Mouse (Mus musculus) midbrain, embryonic 12.5 days (tissue): ENCODE data around the gene Depp1. TPM values are rescaled to one million over a fixed set of nuclear protein-coding genes. Genes with fewer than 3 reads are reported as not detected.

ENCODE experiments used
- ATAC-seq: fragments of 200-750 bp; cut with Nextera tagmentation; 2 replicates; pipeline ENCODE4 v1.8.0; 2017; ENCODE audit warnings: low read depth, moderate TSS enrichment, moderate library complexity; ENCODE audit not compliant: low FRiP score
- H3K27ac ChIP-seq: fragments of 300-500 bp; sonication (generic); replicated peaks from 2 replicates; pipeline ENCODE4 v1.5.1; 2016; ENCODE audit warnings: mild to moderate bottlenecking
- H3K27me3 ChIP-seq: fragments of 300-500 bp; sonication (generic); 2 replicates; pipeline ENCODE4 v1.6.1; 2016; ENCODE audit warnings: mild to moderate bottlenecking
- H3K36me3 ChIP-seq: fragments of 300-500 bp; sonication (generic); 2 replicates; pipeline ENCODE4 v1.6.1; 2016
- H3K4me1 ChIP-seq: fragments of 300-500 bp; sonication (generic); 2 replicates; pipeline ENCODE4 v1.6.1; 2016
- H3K4me2 ChIP-seq: fragments of 300-500 bp; sonication (generic); replicated peaks from 2 replicates; pipeline ENCODE4 v1.6.1; 2016; ENCODE audit warnings: mild to moderate bottlenecking, moderate library complexity
- H3K4me3 ChIP-seq: fragments of 300-500 bp; sonication (generic); 2 replicates; pipeline ENCODE4 v1.5.1; 2016; ENCODE audit warnings: mild to moderate bottlenecking
- H3K9ac ChIP-seq: fragments of 300-500 bp; sonication (generic); replicated peaks from 2 replicates; pipeline ENCODE4 v1.6.1; 2016; ENCODE audit warnings: mild to moderate bottlenecking, moderate library complexity
- H3K9me3 ChIP-seq: fragments of 300-500 bp; sonication (generic); 2 replicates; pipeline ENCODE4 v1.6.1; 2016; ENCODE audit warnings: mild to moderate bottlenecking
- WGBS: fragments of 180-500 bp; shearing (Covaris S2); methylation state at CpG from one replicate; pipeline ENCODE4 v1.1.7; 2016; 5-methylcytosine and 5-hydroxymethylcytosine counted together
- polyA plus RNA-seq: library from polyadenylated mRNA; unstranded; fragments of >200 nt; fragmentation: Nextera tagmentation; extraction: Ambion mirVana; gene quantifications from 2 replicates; pipeline ENCODE4 v1.2.1, GENCODE M21; 2016

The Depp1 gene
- polyA plus RNA-seq, 1 experiment from 2014 or later, result 7.1 TPM

- 3% methylated on average over 5 of the region's 5 CpGs for WGBS
- peak overlapping the region; percentile 21; the same call in 1 of the 2 replicates for H3K9ac ChIP-seq
- peak; percentile 50 for ATAC-seq
- peak overlapping the region; percentile 84 for H3K27ac ChIP-seq
- peaks cover 21% of the 10 kb centered on the region for H3K27me3 ChIP-seq
- H3K36me3 ChIP-seq, result no peaks in the 10 kb centered on the region
- H3K4me3 ChIP-seq, result no peak overlapping the region
- peak overlapping the region; percentile 90 for H3K4me2 ChIP-seq
- H3K4me1 ChIP-seq, result peaks cover 62% of the 10 kb centered on the region
- H3K9me3 ChIP-seq, result no peaks in the 10 kb centered on the region
Observed at GRCm38 (mm10) chr6:116671031-116671430, 20.6 kb downstream of the Depp1 start.

- Histone ChIP-seq H3K27ac (peak overlapping the region; percentile 84; the same call in 1 of the 2 replicates), H3K9me3 (no peaks in the 10 kb centered on the region), H3K27me3 (peaks cover 21% of the 10 kb centered on the region), H3K36me3 (no peaks in the 10 kb centered on the region), H3K4me3 (peak overlapping the region; percentile 58), H3K9ac (peak overlapping the region; percentile 37; the same call in 1 of the 2 replicates), H3K4me1 (peaks cover 56% of the 10 kb centered on the region), H3K4me2 (peak overlapping the region; percentile 90)
- 67% methylated on average over 4 of the region's 4 CpGs for WGBS
- ATAC-seq, result no peak
Observed at GRCm38 (mm10) chr6:116671768-116672167, 21.4 kb downstream of the Depp1 start.

- H3K9ac ChIP-seq, result peak overlapping the region; percentile 37
- 0 out of 2 replicates have a peak overlapping the region, but pooled peaks have one; percentile 22 for H3K27ac ChIP-seq
- 62% methylated on average over 5 of the region's 5 CpGs for WGBS
- H3K36me3 ChIP-seq, result no peaks in the 10 kb centered on the region
- ATAC-seq, result no peak
- H3K4me2 ChIP-seq, result peak overlapping the region; percentile 90
- H3K27me3 ChIP-seq, result peaks cover 21% of the 10 kb centered on the region
- H3K4me3 ChIP-seq, result peak overlapping the region; percentile 58
- H3K9me3 ChIP-seq, result no peaks in the 10 kb centered on the region
- peaks cover 50% of the 10 kb centered on the region for H3K4me1 ChIP-seq
Observed at GRCm38 (mm10) chr6:116672349-116672748, 21.9 kb downstream of the Depp1 start.

- WGBS, result under 1% methylated on average over 44 of the region's 44 CpGs
- Histone ChIP-seq H3K36me3 (no peaks in the 10 kb centered on the region), H3K27ac (peak within 1 kb of the TSS; percentile 58), H3K4me3 (peak within 1 kb of the TSS; percentile 58), H3K9me3 (no peaks in the 10 kb centered on the region), H3K4me1 (peaks cover 43% of the 10 kb centered on the region), H3K4me2 (peak within 1 kb of the TSS; percentile 90), H3K9ac (peak within 1 kb of the TSS; percentile 64), H3K27me3 (peaks cover 21% of the 10 kb centered on the region)
- ATAC-seq, result peak; percentile 89
Observed at GRCm38 (mm10) chr6:116673471-116674282, 23.3 kb downstream of the Depp1 start, which contains the start of gene Rassf4. Gene Rassf4 (minus strand): TSS chr6:116673952.

- H3K4me3 ChIP-seq, result peak overlapping the region; percentile 58
- 25% methylated on average over 16 of the region's 16 CpGs for WGBS
- no peak for ATAC-seq
- no peaks in the 10 kb centered on the region for H3K9me3 ChIP-seq
- H3K9ac ChIP-seq, result peak overlapping the region; percentile 64; the same call in 1 of the 2 replicates
- H3K27ac ChIP-seq, result peak overlapping the region; percentile 58
- peak overlapping the region; percentile 90 for H3K4me2 ChIP-seq
- no peaks in the 10 kb centered on the region for H3K36me3 ChIP-seq
- peaks cover 21% of the 10 kb centered on the region for H3K27me3 ChIP-seq
- H3K4me1 ChIP-seq, result peaks cover 37% of the 10 kb centered on the region
Observed at GRCm38 (mm10) chr6:116674283-116674886, 24.0 kb downstream of the Depp1 start.

GRCm38 (mm10) chr6:116676355-116676913 is 26.0 kb downstream of the Depp1 start:
- 81% methylated on average over 10 of the region's 10 CpGs for WGBS
- Histone ChIP-seq H3K27me3 (peaks cover 17% of the 10 kb centered on the region), H3K36me3 (no peaks in the 10 kb centered on the region), H3K27ac (no peak overlapping the region), H3K4me2 (no peak overlapping the region), H3K9ac (no peak overlapping the region), H3K4me3 (no peak overlapping the region), H3K9me3 (no peaks in the 10 kb centered on the region), H3K4me1 (peaks cover 17% of the 10 kb centered on the region)
- no peak for ATAC-seq

- no peak for ATAC-seq
- H3K36me3 ChIP-seq, result no peaks in the 10 kb centered on the region
- H3K9me3 ChIP-seq, result no peaks in the 10 kb centered on the region
- H3K4me1 ChIP-seq, result peaks cover 8% of the 10 kb centered on the region; the same call in 1 of the 2 replicates
- 69% methylated on average over 6 of the region's 6 CpGs for WGBS
- H3K27me3 ChIP-seq, result peaks cover 10% of the 10 kb centered on the region
- no peak overlapping the region for H3K4me2 ChIP-seq
- no peak overlapping the region for H3K4me3 ChIP-seq
- H3K27ac ChIP-seq, result no peak overlapping the region
- H3K9ac ChIP-seq, result no peak overlapping the region
Observed at GRCm38 (mm10) chr6:116677321-116677720, 26.9 kb downstream of the Depp1 start.

GRCm38 (mm10) chr6:116679563-116680288 is 29.3 kb downstream of the Depp1 start:
- no peak overlapping the region for H3K4me3 ChIP-seq
- no peaks in the 10 kb centered on the region for H3K36me3 ChIP-seq
- H3K27ac ChIP-seq, result no peak overlapping the region
- H3K9me3 ChIP-seq, result no peaks in the 10 kb centered on the region
- peaks cover 6% of the 10 kb centered on the region for H3K27me3 ChIP-seq
- no peak overlapping the region for H3K9ac ChIP-seq
- ATAC-seq, result no peak
- WGBS, result 76% methylated on average over 5 of the region's 5 CpGs
- no peak overlapping the region for H3K4me2 ChIP-seq
- H3K4me1 ChIP-seq, result no peaks in the 10 kb centered on the region

GRCm38 (mm10) chr6:116682317-116682716 is 31.9 kb downstream of the Depp1 start:
- Histone ChIP-seq H3K36me3 (no peaks in the 10 kb centered on the region), H3K4me3 (no peak overlapping the region), H3K9me3 (no peaks in the 10 kb centered on the region), H3K4me2 (no peak overlapping the region), H3K4me1 (no peaks in the 10 kb centered on the region), H3K27me3 (no peaks in the 10 kb centered on the region), H3K9ac (no peak overlapping the region), H3K27ac (no peak overlapping the region)
- ATAC-seq, result no peak
- WGBS, result 58% methylated on average over 6 of the region's 6 CpGs

GRCm38 (mm10) chr6:116693639-116694038 is 43.2 kb downstream of the Depp1 start:
- no peak for ATAC-seq
- Histone ChIP-seq H3K4me1 (no peaks in the 10 kb centered on the region), H3K4me2 (no peak overlapping the region), H3K36me3 (no peaks in the 10 kb centered on the region), H3K27me3 (no peaks in the 10 kb centered on the region), H3K4me3 (no peak overlapping the region), H3K27ac (no peak overlapping the region), H3K9ac (no peak overlapping the region), H3K9me3 (no peaks in the 10 kb centered on the region)
- 74% methylated on average over 4 of the region's 4 CpGs for WGBS

- Histone ChIP-seq H3K27me3 (no peaks in the 10 kb centered on the region), H3K4me1 (no peaks in the 10 kb centered on the region), H3K36me3 (no peaks in the 10 kb centered on the region), H3K9me3 (no peaks in the 10 kb centered on the region), H3K9ac (no peak overlapping the region), H3K27ac (no peak overlapping the region), H3K4me2 (no peak overlapping the region), H3K4me3 (no peak overlapping the region)
- 79% methylated on average over 3 of the region's 3 CpGs for WGBS
- ATAC-seq, result no peak
Observed at GRCm38 (mm10) chr6:116694346-116694745, 43.9 kb downstream of the Depp1 start.
